Mouse (Mus musculus) gastrocnemius, postnatal 14 days (tissue): ENCODE data around the gene Arrdc4. TPM values are rescaled to one million over a fixed set of nuclear protein-coding genes. Genes with fewer than 3 reads are reported as not detected.

Source experiments
- DNase-seq: peaks from one replicate; pipeline ENCODE4 v3.0.0; 2021; ENCODE audit warnings: mixed read lengths
- intact Hi-C: fragments of 180-260 bp; cut with DNase I; formaldehyde crosslinking; loops from one replicate; pipeline ENCODE4 v1.15.1; 2025; ENCODE audit warnings: low total_unique reads
- long read RNA-seq, 2 experiments: library from polyadenylated mRNA; stranded (forward); transcript quantifications; one replicate each; pipeline ENCODE4 v2.0.0; 2021
- total RNA-seq, 2 experiments: library from RNA; stranded (reverse); gene quantifications; 2 replicates each; pipeline ENCODE4 v1.2.3; 2021

Arrdc4 gene
- total RNA-seq = 1 to 10 TPM; 6.7 to 6.8 TPM
- long read RNA-seq, experiment 1, transcript Arrdc4-201 (8 exons, 3,905 nt) = major isoform, 7 of 10 reads
- long read RNA-seq, experiment 1, partial matches to known transcripts = 0 of 10 reads
- long read RNA-seq, experiment 1, other reads (novel, unspliced or antisense) = 0 of 10 reads
- long read RNA-seq, experiment 2, transcript Arrdc4-201 (8 exons, 3,905 nt) = major isoform, 9 of 14 reads
- long read RNA-seq, experiment 2, partial matches to known transcripts = 0 of 14 reads
- long read RNA-seq, experiment 2, other reads (novel, unspliced or antisense) = 1 of 14 reads

DNA sequence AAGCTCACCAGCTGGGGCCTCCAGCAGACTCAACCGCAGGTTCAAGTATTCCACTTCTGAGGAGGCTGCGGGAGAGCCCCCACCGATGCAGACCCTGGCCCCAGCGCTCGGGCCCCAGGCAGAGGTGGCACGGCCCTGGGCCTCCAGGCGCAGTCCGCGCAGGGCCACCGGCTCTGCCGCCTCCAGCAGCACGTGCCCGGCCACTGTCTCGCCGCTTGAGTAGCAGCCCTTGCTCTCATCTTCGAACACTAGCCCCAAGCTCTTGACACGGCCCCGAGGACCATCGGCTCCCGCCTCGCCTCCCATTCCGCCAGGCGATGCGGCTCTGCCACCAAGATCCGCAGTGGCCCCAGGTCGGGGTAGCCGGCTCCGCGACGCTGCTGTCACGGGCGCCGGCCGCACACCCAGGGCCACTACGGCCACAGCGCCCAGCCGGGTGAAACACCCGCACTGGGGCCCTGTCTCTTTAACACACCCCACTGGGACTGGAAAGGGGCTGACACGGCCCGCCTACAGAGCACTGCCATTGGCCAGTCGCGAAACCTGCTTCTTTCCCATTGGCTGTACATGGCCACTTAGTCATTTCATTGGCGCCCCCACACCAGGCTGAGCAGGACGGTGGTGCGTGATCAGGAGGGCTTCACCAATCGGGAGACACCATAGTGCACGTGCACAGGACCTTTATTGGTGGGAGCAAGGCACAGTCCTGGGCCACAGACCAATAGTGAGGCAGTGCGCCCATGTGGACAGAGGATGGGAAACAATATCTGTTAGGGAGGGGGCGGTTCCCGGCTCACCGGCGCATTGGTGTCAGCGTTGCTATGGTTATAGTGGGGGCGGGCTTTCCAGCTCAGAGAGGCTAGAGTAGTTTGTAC is at the start of gene Arrdc4:
Gene Arrdc4, minus strand, starts transcription at position 481 of the 875 bp plus-strand sequence.
- DNase-seq = peak; percentile 98
- intact Hi-C loops = loop anchor here (10.0 kb wide), 1 partner anchor 76 kb away; no protein-coding TSS in a partner anchor

DNA sequence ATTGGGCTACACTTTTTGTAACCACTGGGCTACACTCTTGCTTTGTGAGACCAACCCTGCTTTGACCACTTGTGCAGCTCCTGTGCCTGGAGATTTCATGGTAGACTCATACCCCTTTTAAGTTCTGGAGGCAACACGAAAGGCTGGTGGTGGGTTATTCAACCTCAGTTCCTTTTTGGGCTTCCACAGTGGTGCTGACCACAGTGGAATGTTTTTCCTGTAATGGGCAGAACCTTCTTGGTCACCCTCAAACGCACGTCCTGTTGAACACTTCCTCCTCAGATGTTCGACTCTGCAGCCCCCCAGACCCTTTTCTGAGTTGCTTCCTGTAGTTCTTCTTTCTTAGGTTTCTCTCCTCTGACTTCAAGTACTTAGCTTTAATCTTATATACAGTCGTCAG is 46.5 kb upstream of the Arrdc4 start:
- DNase-seq = no peak
- intact Hi-C loops = no loop called here

DNA sequence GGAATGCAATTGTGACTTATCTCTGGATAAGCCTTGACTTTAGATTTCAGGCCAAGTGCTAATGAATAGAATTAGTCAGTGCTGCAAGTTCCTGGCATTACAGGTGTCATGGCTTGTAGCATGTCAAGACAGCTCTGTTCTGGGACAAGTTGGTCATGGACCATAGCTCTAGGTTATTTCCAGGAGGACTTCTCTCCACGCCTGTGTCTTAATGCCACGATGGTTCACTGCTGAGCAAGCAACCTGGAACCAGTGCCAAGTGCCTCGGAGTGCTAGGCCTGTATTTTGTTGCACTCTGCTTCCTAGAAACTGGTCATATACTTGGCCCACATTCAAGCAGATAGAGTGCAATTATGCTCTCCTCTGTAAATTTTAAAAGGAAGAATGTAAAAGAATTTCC is 39.7 kb upstream of the Arrdc4 start:
- DNase-seq = peak; percentile 4
- intact Hi-C loops = no loop called here

DNA sequence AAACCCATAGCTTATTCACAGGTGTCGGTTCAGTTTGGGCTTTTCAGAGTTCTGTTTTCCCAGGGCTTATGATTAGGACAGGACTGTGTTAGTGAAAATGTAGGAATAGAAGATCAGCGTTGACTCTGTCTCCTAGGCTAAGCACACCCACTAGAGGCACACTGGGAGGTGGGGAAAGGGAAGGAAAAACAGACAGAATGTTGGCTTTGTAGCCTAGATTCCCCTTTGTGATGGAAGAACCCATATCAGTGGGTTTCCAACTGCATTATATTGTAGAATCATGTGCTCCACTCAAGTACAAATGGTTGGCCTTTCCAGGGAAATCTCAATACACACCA is 22.7 kb upstream of the Arrdc4 start:
- intact Hi-C loops = no loop called here

DNA sequence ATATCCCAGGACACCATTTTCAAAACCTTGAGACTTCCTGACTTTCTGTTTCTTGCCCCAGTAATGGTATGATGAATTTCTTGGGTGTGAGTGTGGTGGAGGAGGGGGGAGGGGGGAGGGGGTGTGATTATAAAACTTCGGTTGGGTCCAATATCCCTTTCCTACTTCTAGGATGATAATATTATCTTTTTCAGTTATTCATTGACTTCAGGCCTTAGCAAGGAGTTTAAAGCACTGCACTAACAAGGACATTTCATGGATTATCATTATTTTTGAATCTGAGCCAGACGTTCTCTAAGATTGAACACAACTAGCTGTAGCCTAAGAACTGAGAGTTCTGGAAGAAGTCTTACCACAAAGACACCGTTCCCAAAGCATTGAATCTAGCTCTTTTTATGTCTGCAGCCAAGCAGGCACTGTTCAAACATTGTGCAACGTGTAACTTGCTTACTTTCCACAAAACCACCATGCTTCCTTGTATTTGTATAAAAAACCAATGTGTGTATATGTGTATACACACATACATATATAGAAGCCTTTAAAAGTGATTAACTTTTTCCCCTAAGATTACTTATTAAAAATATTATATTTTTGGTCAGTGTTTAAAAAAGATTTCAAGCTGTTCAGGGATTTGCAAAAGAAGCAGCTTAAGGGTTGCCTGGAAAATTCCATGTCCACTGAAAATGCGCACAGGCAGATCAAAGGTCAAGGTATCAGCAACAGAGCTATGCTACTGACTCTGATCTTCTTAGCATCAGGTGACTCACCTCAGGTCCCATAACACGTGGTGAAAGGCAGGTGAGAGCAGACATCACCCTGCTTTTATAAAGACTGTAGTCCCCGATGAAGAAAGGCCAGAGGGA is 22.1 kb upstream of the Arrdc4 start:
- DNase-seq = no peak
- intact Hi-C loops = no loop called here

More for the DNA sequence above, 22.7 kb upstream of the Arrdc4 start:
- no peak for DNase-seq

DNA sequence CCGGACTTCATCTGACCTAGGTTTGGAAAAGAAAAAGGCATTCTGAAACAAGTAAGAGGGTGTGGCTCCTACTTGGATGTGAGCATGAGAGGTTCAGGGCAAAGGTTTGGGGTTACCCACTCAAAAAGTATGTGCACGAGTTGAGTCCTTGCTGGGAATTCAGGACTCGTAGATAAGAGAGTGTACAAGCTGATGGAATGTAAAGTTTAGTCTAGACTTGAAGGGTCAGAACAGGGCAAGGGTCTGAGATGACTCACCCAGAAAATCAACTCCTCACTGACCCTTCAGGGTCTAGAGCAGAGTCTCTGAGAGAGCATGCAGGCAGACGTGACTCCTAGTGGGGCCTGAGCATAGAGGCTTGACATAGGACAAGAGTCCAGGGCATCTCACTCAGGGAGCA is 16.9 kb upstream of the Arrdc4 start:
- intact Hi-C loops = no loop called here
- no peak for DNase-seq

DNA sequence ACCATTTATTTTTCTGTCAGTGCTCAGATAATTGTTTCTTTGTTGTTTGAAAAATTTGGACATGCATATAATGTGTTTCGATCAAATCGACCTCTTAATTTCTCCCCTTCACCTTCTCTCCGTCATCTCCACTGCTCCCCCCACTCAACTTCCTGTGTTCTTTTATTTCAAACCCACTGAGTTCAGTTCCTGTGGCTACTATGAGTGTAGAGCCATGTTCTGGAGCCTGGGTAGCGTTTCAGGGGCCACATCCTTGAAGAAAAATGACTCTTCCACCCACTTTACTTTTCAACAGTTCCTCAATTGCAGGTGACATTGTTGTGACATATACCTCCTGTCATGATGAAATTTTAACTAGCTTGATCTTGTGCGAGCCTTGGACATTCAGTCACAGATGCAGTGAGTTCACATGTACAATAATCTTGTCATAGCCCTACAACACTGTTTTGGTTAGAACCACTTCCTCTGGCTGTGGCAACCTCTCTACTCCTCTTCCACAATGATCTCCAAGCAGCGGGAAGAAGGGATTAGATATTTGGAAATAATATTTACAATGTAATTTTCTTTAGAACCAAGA is 10.2 kb upstream of the Arrdc4 start:
- DNase-seq = no peak
- intact Hi-C loops = no loop called here

DNA sequence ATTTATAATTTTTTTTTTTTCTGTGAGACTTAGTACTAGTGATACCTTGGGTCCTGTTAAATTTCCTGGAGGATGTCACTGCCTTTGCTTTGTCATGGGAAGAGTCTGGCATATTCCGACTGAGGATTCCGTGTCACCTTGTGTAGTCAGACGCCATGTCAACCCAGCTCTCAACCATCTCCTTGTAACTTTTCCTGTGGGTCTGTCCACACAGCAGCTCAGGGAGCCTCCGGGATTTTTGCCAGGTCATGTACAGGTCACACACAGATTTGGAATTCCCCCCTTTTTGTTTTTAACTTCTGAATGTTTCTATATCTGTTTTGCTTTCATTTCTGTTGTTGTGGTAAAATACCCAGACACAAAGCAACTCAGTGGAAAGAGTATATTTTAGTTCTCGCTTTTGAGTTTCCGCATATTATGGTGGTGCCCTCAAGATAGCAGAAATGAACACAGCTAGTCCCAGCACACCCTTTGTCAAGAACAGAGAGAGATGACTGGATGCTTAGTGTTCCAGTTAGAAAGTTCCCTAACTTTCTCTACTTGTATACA is 7.7 kb upstream of the Arrdc4 start:
- no peak for DNase-seq
- intact Hi-C loops = no loop called here

DNA sequence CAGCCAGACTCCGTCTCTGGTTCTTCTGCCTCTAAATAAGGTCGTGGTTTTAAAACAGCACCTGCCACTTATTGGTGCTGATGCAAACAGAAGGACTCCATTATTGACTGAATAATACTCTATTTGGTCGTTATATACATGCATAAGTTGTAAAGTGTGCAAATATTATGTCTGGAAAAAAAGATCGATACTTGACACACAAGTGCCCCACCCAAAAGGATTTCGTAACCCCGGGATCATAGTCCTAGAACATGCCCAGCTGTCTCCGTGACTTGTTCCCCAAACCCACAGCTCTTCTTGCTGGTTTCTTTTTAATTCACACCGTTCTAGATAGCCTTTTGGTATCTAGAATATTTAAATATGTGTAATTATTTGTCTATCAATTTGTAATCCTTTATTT is 878 bp upstream of the Arrdc4 start:
- no peak for DNase-seq
- intact Hi-C loops = loop anchor here (10.0 kb wide), 1 partner anchor 75 kb away; no protein-coding TSS in a partner anchor

DNA sequence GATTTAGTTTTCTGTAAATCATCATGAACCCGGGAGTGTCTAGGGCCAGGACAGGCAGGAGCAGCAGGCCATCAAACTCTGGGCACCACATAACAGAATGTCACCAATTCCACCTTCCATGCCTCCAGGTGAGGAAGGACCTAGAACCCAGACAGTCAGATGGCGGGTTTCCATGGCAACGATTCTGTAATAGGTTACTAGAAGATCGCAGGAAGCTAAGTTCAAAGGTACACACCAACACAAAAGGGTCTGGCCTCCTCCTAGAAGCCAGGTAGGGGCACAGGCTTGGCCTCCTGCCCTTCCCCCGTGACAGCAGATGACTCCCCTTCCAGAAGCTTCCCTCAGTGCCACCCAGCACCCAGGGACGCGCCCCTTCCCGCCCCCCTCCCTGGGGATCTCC is 680 bp downstream of the Arrdc4 start:
- DNase-seq = no peak
- intact Hi-C loops = loop anchor here (10.0 kb wide), 1 partner anchor 76 kb away; no protein-coding TSS in a partner anchor

DNA sequence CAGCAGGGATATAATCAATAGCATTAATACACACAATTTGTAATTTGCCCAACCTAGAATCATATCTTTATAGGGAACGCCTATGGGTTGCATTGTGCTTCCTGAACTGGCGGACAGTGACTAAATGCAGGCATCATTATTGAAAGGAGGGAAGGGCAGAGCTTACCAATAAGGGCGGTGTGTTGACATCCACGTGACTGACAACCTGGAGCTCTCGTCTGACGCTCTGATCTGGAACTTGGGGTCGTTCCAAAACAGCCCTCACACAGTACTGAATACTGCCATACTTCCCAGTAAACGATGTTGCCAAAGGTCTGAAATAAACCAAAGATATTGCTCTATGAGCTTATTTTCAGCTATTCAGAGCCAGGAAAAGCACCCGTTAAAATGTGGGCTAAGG is 4.4 kb downstream of the Arrdc4 start:
- intact Hi-C loops = loop anchor here (10.0 kb wide), 1 partner anchor 80 kb away; no protein-coding TSS in a partner anchor
- no peak for DNase-seq

DNA sequence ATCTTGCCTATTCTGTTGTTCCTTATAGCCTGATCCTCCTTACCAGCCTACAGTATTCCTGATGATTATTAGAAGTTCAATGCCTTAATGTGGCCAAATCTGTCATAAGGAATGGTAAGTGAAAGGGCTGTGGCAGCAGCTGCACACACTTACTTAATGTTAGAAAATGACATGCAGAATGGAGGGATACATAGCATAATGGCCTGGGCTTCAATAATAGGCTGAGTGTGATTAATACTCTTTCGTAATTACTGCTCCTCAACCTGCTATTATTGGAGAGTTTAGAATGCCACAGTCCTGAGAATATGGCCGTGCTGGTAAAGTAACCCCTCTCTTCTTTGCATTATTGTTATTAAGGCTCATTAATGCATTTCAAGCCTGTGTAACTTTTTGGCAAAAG is 4.8 kb downstream of the Arrdc4 start:
- DNase-seq = no peak
- intact Hi-C loops = loop anchor here (10.0 kb wide), 1 partner anchor 81 kb away; no protein-coding TSS in a partner anchor

DNA sequence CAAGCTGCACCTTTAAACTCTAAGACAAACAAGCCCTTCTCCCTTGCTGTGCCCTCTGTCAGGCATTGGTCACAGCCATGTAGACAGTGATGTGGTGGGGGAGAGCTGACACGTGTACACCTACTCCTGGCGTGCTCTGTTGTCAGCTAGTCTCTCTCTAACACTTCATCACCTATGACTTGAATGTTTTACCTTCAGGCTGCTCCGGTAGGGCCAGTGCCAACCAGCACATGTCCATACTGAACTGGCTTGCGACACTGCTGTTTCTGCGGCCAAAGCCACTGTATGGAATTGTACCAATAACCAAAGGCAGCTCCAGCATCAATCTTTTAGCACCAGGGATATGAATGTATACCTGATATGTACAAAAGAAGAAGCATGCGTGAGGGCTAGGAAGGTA is 8.3 kb downstream of the Arrdc4 start:
- intact Hi-C loops = loop anchor here (10.0 kb wide), 1 partner anchor 84 kb away; no protein-coding TSS in a partner anchor
- no peak for DNase-seq

DNA sequence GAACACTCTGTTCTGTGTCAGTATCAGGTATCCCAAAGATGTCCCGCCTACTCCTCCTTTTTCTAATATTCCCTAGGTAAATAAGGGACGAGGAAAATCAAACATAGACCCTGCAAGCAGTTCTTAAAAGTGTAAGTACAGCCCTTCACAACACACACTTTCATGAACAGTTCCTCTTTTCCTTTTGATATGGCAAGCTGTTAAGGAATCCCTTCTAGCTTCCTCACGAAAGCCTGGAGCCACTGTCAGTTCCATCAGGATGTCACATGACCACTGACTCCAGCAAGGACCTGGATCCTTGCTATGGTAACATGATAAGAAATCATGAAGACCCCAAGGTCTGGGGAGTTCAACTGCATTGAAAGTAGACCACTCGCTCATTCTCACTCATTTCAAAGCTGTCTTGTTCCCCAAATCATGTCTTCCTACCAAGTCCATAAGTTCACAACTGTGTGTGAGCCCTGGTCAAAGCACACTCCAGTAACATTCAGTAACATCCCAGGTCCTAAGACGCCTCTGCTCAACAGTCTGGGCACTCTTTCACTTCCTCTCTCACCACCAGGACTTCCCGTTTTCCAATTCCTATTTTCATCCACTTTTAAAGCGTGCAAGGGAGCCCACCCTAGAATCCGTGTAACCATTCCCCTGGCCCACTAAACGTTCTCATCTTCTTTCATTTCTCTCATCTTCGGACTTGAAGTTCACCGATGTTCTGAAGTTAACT is 10.2 kb downstream of the Arrdc4 start:
- no peak for DNase-seq
- intact Hi-C loops = no loop called here

DNA sequence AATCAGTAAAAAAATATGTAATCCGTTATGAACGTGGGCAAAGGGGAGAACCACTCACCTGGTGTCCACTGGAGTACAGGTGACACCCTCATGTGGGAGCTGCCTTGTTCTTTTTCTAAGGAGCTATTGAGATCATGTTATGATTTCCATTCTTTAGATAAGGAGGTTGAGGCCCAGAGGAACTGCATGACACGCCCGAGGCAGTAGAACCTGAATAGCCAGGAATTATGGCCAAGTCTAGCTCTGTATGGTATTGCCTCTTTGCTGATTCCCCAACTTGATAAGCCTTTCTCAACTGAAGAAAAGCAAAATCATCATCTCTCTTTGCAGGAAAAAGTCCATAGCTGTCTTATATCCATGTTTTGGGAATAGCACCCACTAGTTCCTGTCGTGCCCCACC is 22.7 kb downstream of the Arrdc4 start:
- intact Hi-C loops = no loop called here
- no peak for DNase-seq

DNA sequence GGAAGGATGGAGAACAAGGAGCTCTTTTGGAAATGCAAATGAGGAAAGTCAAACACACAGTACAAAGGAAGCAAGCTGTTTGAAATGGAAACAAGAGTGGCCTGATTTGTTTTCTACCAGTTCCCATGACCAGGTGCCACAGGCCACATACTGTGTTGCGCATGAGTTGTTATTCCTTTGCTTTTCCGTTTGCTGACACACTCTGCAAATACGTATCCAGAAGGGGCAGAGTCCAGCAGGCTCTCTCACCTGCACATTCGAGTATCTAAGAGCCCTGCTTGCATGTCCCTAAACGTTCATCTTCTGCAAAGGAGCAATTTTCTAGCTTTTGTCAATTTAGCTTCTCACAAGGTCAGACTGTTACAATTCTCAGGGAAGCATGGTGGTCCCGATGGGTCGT is 24.3 kb downstream of the Arrdc4 start:
- no peak for DNase-seq
- intact Hi-C loops = no loop called here

DNA sequence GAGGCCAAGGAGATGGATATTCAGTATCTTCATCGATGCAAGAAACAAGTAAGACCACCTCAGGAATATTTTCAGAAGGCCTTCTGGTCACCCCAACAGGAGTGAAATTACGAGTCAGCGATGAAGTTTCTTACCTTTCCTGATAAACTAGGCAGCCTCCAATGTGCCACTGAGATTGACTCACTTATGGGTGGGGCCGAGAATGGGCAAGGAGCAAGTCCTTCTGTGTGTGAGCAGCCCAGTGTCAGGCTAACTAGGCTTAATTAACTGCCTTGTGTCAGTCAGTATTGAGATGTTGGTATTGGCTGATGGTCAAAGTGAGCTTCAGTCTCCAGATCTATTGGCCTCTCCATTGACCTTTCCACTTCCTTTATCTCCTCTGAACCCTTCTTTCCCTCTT is 27.5 kb downstream of the Arrdc4 start:
- no peak for DNase-seq
- intact Hi-C loops = no loop called here

DNA sequence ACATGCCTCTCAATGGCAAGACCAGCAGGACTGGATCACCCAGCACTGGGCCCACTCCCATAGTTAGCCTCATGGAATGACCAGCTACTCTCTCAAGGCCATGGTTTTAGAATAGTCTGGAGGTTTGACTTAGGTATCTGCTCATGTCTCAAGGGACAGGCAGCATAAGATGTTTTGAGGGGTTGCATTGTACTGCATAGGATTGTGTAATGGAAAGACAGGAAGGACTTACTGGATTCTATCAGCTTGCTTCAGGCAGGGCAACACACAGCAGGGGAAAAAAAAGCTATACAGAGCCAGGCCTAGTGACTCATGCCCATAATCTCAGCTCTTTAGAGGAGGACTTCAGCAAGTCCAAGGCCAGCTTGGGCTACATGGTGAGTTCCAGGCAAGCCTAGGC is 31.1 kb downstream of the Arrdc4 start:
- DNase-seq = no peak
- intact Hi-C loops = no loop called here

DNA sequence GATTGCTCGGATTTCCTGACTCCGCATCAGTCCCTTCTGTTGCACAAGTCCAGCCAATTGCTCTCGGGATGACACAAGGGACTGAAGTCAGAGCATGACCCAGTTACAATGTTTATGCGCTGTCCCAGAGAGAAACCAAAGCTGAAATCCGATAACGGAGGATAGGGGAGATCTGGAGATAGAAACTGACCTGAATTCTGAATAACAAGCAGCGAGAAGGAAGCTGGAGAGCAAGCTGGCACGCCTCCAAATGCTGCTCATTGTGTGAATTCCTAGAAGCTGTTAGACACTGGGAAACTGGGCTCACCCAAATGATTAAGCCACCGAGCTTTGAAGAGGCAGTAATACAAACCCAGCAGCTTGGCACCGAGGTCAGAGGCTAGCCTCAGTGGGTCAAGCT is 31.5 kb downstream of the Arrdc4 start:
- peak; percentile 63 for DNase-seq
- intact Hi-C loops = no loop called here
